Mouse (Mus musculus): Measurements from ENCODE around the gene Nhlrc3. TPM values are rescaled to one million over a fixed set of nuclear protein-coding genes. Genes with fewer than 3 reads are reported as not detected.

Gene Nhlrc3
- polyA plus RNA-seq (2015; fragmentation: Illumina TruSeq; extraction: RNeasy Lipid Tissue Mini Kit (QIAGEN cat#74804); ENCODE audit: insufficient read depth, low replicate concordance): 18.2 TPM

GRCm38 (mm10) chr3:53463046-53463764, at the start of gene Nhlrc3, which contains the start of gene Proser1:
Gene Nhlrc3, minus strand, starts transcription at chr3:53463332.
Gene Proser1, plus strand, starts transcription at chr3:53463666.

DNA sequence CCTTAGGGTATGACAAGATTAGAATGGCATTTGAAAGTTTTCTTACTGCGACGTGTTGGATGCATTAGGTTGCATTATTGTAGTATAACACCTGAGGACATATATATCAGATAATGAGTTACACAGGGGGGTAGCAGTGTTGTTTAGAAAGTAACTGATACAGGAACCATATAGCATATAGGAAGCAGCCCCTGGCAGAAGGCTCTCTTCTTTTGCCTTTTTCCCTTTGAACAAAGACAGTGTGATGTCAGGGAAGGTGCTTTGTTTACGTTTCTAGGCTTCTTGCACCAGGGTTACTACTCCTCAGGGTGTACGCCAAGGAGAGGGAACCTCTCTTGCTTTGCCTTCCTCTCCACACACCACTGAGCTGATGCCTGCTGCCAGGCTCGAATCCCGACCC, 25.2 kb upstream of the Nhlrc3 start, which contains the start of gene Stoml3:
Gene Stoml3 (plus strand): TSS at position 301 of the 400 bp plus-strand sequence.

Other genes starting within 250 kb of the Nhlrc3 start
- gene Proser1, start 334 bp upstream of the Nhlrc3 start, polyA plus RNA-seq (2015; fragmentation: Illumina TruSeq; extraction: RNeasy Lipid Tissue Mini Kit (QIAGEN cat#74804); ENCODE audit: insufficient read depth, low replicate concordance): 19.1 TPM
- gene Stoml3, start 25.3 kb upstream of the Nhlrc3 start, polyA plus RNA-seq (2015; fragmentation: Illumina TruSeq; extraction: RNeasy Lipid Tissue Mini Kit (QIAGEN cat#74804); ENCODE audit: insufficient read depth, low replicate concordance): not detected
- gene Frem2, start 194.0 kb upstream of the Nhlrc3 start, polyA plus RNA-seq (2015; fragmentation: Illumina TruSeq; extraction: RNeasy Lipid Tissue Mini Kit (QIAGEN cat#74804); ENCODE audit: insufficient read depth, low replicate concordance): 0.83 TPM